In genomic region chr1:74387386-74387988, GRCm38 (mm10) we compare ENCODE assay signal across 7 mouse cellular contexts. TPM values are rescaled to one million over a fixed set of nuclear protein-coding genes. Genes with fewer than 3 reads are reported as not detected.
DNase-seq lines count a peak whose midpoint lies in the region; ATAC-seq and TF ChIP-seq lines count a peak whose summit lies in the region.

No protein-coding gene starts in this region.

- peaks cover 15% of the 10 kb centered on the region for H3K4me1 ChIP-seq in lung, adult 2 months (ENCODE audit: control insufficient read depth, insufficient read depth, low read length)
- peaks cover 41% of the 10 kb centered on the region for H3K4me1 ChIP-seq in embryonic facial prominence, embryonic 15.5 days
- peaks cover 29% of the 10 kb centered on the region for H3K4me1 ChIP-seq in intestine, embryonic 16.5 days (ENCODE audit: control insufficient read depth, insufficient read depth, low read length)
- H3K4me1 ChIP-seq in neural tube, embryonic 15.5 days, result peaks cover 34% of the 10 kb centered on the region

- DNase-seq in lung, adult 2 months, result no peak
- no peak for DNase-seq in lung, postnatal 10 days
- DNase-seq in layer of hippocampus, postnatal 10 days (ENCODE audit: low spot score in 2 of 2), result no peak
- DNase-seq in embryo, embryonic 10.5 days (ENCODE audit: low spot score), result no peak

- TF ChIP-seq POLR2A in lung, adult 2 months (IDR thresholded peaks at IDR 0.05; ENCODE audit: borderline replicate concordance, extremely low read depth, low read depth, low read length), result no peak

- no peaks in the 10 kb centered on the region for H3K27me3 ChIP-seq in embryonic facial prominence, embryonic 15.5 days
- H3K27me3 ChIP-seq in intestine, embryonic 16.5 days (replicated peaks; ENCODE audit: control insufficient read depth, insufficient read depth, low read length), result no peaks in the 10 kb centered on the region
- H3K27me3 ChIP-seq in neural tube, embryonic 15.5 days (replicated peaks), result peaks cover 9% of the 10 kb centered on the region

- peak overlapping the region; percentile 62; the same call in 1 of the 2 replicates for H3K9ac ChIP-seq in embryonic facial prominence, embryonic 15.5 days
- H3K9ac ChIP-seq in intestine, embryonic 16.5 days (ENCODE audit: low read depth, low read length), result peak overlapping the region; percentile 84
- peak overlapping the region; percentile 65 for H3K9ac ChIP-seq in neural tube, embryonic 15.5 days (replicated peaks)

- TF ChIP-seq CTCF in lung, adult 2 months (IDR thresholded peaks at IDR 0.05; ENCODE audit: insufficient read depth, low read length), result no peak

- WGBS in lung, adult 2 months, result 43% methylated on average over 15 of the region's 15 CpGs
- WGBS in embryonic facial prominence, embryonic 15.5 days, result 46% methylated on average over 15 of the region's 15 CpGs
- 54% methylated on average over 15 of the region's 15 CpGs for WGBS in intestine, embryonic 16.5 days
- WGBS in neural tube, embryonic 15.5 days, result 53% methylated on average over 15 of the region's 15 CpGs

- peak overlapping the region; percentile 65 for H3K4me3 ChIP-seq in lung, adult 2 months (replicated peaks; ENCODE audit: extremely low read depth, low read depth, low read length)
- peak overlapping the region; percentile 59 for H3K4me3 ChIP-seq in embryonic facial prominence, embryonic 15.5 days (replicated peaks)
- peak overlapping the region; percentile 64 for H3K4me3 ChIP-seq in intestine, embryonic 16.5 days (ENCODE audit: low read length)
- peak overlapping the region; percentile 60 for H3K4me3 ChIP-seq in neural tube, embryonic 15.5 days (replicated peaks)

- H3K27ac ChIP-seq in embryonic facial prominence, embryonic 15.5 days (replicated peaks), result peak overlapping the region; percentile 99
- peak overlapping the region; percentile 100 for H3K27ac ChIP-seq in intestine, embryonic 16.5 days (ENCODE audit: low read length)
- peak overlapping the region; percentile 93 for H3K27ac ChIP-seq in neural tube, embryonic 15.5 days (replicated peaks)

- peak overlapping the region; percentile 69 for H3K4me2 ChIP-seq in embryonic facial prominence, embryonic 15.5 days (replicated peaks)
- peak overlapping the region; percentile 68 for H3K4me2 ChIP-seq in intestine, embryonic 16.5 days (ENCODE audit: low read depth, low read length)
- H3K4me2 ChIP-seq in neural tube, embryonic 15.5 days, result peak overlapping the region; percentile 83

- H3K9me3 ChIP-seq in embryonic facial prominence, embryonic 15.5 days (replicated peaks), result no peaks in the 10 kb centered on the region
- no peaks in the 10 kb centered on the region for H3K9me3 ChIP-seq in intestine, embryonic 16.5 days (ENCODE audit: control insufficient read depth, low read length)
- H3K9me3 ChIP-seq in neural tube, embryonic 15.5 days (replicated peaks), result no peaks in the 10 kb centered on the region

- ATAC-seq in embryonic facial prominence, embryonic 15.5 days (ENCODE audit: insufficient number of reproducible peaks, low FRiP score, low TSS enrichment, low read depth), result no peak
- ATAC-seq in intestine, embryonic 16.5 days, result no peak
- ATAC-seq in neural tube, embryonic 15.5 days (ENCODE audit: low FRiP score), result no peak

- no peaks in the 10 kb centered on the region for H3K36me3 ChIP-seq in embryonic facial prominence, embryonic 15.5 days
- H3K36me3 ChIP-seq in intestine, embryonic 16.5 days (ENCODE audit: control insufficient read depth, insufficient read depth, low read length), result no peaks in the 10 kb centered on the region
- no peaks in the 10 kb centered on the region for H3K36me3 ChIP-seq in neural tube, embryonic 15.5 days

RNA-seq across cellular contexts. Expression of gene Ctdsp1, which starts 3.8 kb away (rescaled TPM):
- polyA plus RNA-seq in lung, adult 2 months (2012; rRNA removed), result 197 and 200 TPM in 2 replicates
- polyA plus RNA-seq in embryonic facial prominence, embryonic 15.5 days (2015; fragmentation: Nextera tagmentation; extraction: Ambion mirVana), result 86.6 and 89.3 TPM in 2 replicates
- polyA plus RNA-seq in intestine, embryonic 16.5 days (2015; fragmentation: Nextera tagmentation; extraction: Ambion mirVana), result 69.4 and 72.3 TPM in 2 replicates
- 16.8 and 30.2 TPM in 2 replicates for polyA plus RNA-seq in neural tube, embryonic 15.5 days (2015; fragmentation: Nextera tagmentation; extraction: Ambion mirVana)
- total RNA-seq in layer of hippocampus, postnatal 10 days (2021), result 10 to 100 TPM; 23.8 to 27.2 TPM

RNA-seq across cellular contexts. Expression of gene Slc11a1, which starts 12.5 kb away (rescaled TPM):
- 33.3 and 41.8 TPM in 2 replicates for polyA plus RNA-seq in lung, adult 2 months (2012; rRNA removed)
- 3.7 and 4.7 TPM in 2 replicates for polyA plus RNA-seq in embryonic facial prominence, embryonic 15.5 days (2015; fragmentation: Nextera tagmentation; extraction: Ambion mirVana)
- polyA plus RNA-seq in intestine, embryonic 16.5 days (2015; fragmentation: Nextera tagmentation; extraction: Ambion mirVana), result 8.0 and 8.9 TPM in 2 replicates
- 2.3 and 3.5 TPM in 2 replicates for polyA plus RNA-seq in neural tube, embryonic 15.5 days (2015; fragmentation: Nextera tagmentation; extraction: Ambion mirVana)
- total RNA-seq in layer of hippocampus, postnatal 10 days (2021), result 1 to 10 TPM; 2.0 to 3.0 TPM

RNA-seq across cellular contexts. Expression of gene Vil1, which starts 21.7 kb away (rescaled TPM):
- 0.31 and 1.1 TPM in 2 replicates for polyA plus RNA-seq in lung, adult 2 months (2012; rRNA removed)
- polyA plus RNA-seq in embryonic facial prominence, embryonic 15.5 days (2015; fragmentation: Nextera tagmentation; extraction: Ambion mirVana), result 0.08 and 0.16 TPM in 2 replicates
- 207 and 244 TPM in 2 replicates for polyA plus RNA-seq in intestine, embryonic 16.5 days (2015; fragmentation: Nextera tagmentation; extraction: Ambion mirVana)
- 0.33 and 5.9 TPM in 2 replicates for polyA plus RNA-seq in neural tube, embryonic 15.5 days (2015; fragmentation: Nextera tagmentation; extraction: Ambion mirVana)
- total RNA-seq in layer of hippocampus, postnatal 10 days (2021), result 1 to 10 TPM in 1 of 2 experiments, under 1 TPM in 1; 0.31 to 1.2 TPM

RNA-seq across cellular contexts. Expression of gene Catip, which starts 25.6 kb away (rescaled TPM):
- polyA plus RNA-seq in lung, adult 2 months (2012; rRNA removed), result 10.2 TPM in 2 replicates
- polyA plus RNA-seq in embryonic facial prominence, embryonic 15.5 days (2015; fragmentation: Nextera tagmentation; extraction: Ambion mirVana), result 2.5 and 2.8 TPM in 2 replicates
- polyA plus RNA-seq in intestine, embryonic 16.5 days (2015; fragmentation: Nextera tagmentation; extraction: Ambion mirVana), result 0.24 and 0.50 TPM in 2 replicates
- polyA plus RNA-seq in neural tube, embryonic 15.5 days (2015; fragmentation: Nextera tagmentation; extraction: Ambion mirVana), result 1.1 and 1.4 TPM in 2 replicates
- 1 to 10 TPM; 1.2 to 1.7 TPM for total RNA-seq in layer of hippocampus, postnatal 10 days (2021)

Comparison
In these comparisons a context has a peak if more than half of its experiments do, and no peak if none do; other contexts are left out.
1. RNA of gene Vil1, which starts 21.7 kb away (polyA plus RNA-seq): 207 to 244 TPM in intestine, embryonic 16.5 days; 0.33 to 5.9 TPM in neural tube, embryonic 15.5 days, 0.31 to 1.1 TPM in lung, adult 2 months and 0.08 to 0.16 TPM in embryonic facial prominence, embryonic 15.5 days; every median in the first group is over 10 times any median in the second.
2. Peak in every context shown above with its lines, with median percentiles within 50 percentile points of each other: H3K4me3 ChIP-seq, H3K27ac ChIP-seq, H3K4me2 ChIP-seq and H3K9ac ChIP-seq.